Mouse (Mus musculus) Patski (cell line): ENCODE measurements around the gene Wdr20. TPM values are rescaled to one million over a fixed set of nuclear protein-coding genes. Genes with fewer than 3 reads are reported as not detected.
A peak's percentile ranks its signal among the peaks of the same experiment; 100 is the strongest.

Source experiments
- ATAC-seq: fragments of 100-300 bp; one replicate; pipeline ENCODE4 v1.8.0; 2021
- CTCF ChIA-PET: fragments of 350-600 bp; sonication (Branson Sonifier 250); formaldehyde crosslinking; loops from one replicate; lab custom pipeline; 2022; ENCODE audit warnings: inconsistent platforms; lab: Charles Lee
- POLR2A ChIA-PET: fragments of 350-600 bp; sonication (Branson Sonifier 250); formaldehyde crosslinking; loops from one replicate; lab custom pipeline; 2022; ENCODE audit warnings: antibody characterized with exemption, inconsistent platforms; lab: Charles Lee
- DNase-seq: peaks from one replicate; pipeline ENCODE4 v3.0.0-alpha.2; 2011; ENCODE audit warnings: low read depth, low spot score
- H3K27me3 ChIP-seq: fragments of 371-371 bp; one replicate; pipeline ENCODE4 v1.5.1; 2021
- CTCF ChIP-seq: fragments of 100-300 bp; IDR thresholded peaks from one replicate; pipeline ENCODE4 v1.5.1; 2021
- in situ Hi-C: fragments of 300-500 bp; cut with MboI; formaldehyde crosslinking; loops from 3 replicates; pipeline ENCODE4 v1.11.1; 2018; ENCODE audit warnings: low pct_unique_long_range_greater_than_20kb, mixed read lengths
- polyA plus RNA-seq: library from polyadenylated mRNA; unstranded; gene quantifications from one replicate; pipeline ENCODE4 v1.2.3, GENCODE M21; 2021

The Wdr20 gene
- polyA plus RNA-seq, 1 experiment from 2014 or later: 30.2 TPM

DNA sequence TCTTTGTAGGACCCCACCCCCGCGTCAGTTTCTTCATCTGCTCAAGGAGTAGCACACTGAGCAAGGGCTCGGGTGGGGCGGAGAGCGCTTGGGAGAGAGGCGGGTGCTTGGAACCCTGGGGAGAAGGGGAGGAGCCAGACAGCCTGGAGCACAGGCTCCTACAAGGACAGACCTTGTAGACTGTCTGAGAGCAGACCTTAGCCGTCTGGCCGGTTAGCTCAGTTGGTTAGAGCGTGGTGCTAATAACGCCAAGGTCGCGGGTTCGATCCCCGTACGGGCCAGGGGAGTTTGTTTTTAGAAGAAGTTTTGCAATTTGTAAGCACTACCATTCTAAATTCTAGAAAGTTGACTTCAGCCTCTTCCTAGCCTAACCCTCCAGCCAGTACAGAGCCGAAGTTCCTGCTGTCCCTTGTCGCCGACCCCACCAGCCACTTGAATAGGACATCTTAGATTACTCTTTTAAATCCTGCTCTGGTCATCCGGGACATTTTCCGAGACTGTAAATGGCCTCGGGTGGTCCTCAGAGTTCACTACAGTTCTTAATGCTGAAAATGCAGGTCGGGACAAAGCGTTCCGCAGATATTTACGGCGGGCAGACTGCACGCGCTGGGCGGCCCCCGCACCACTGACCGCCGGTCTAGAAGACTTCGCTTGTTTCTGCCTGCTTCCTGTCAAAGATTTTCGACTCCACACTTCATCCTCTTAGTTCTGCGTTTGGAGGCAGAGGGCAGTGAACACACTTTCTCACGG, 107.6 kb downstream of the Wdr20 start:
- CTCF ChIA-PET: no interaction called here

GRCm38 (mm10) chr12:110846191-110846765, 108.5 kb downstream of the Wdr20 start:
- POLR2A ChIA-PET: no interaction called here
- TF ChIP-seq CTCF: no peak
- DNase-seq (no peak), ATAC-seq (no peak)
- CTCF ChIA-PET: no interaction called here
- in situ Hi-C loops: loop anchor here (10.0 kb wide), 3 partner anchors 111 to 401 kb away; partner anchors contain the start of genes 1700001K19Rik, Ppp2r5c and Wdr20
- H3K27me3 ChIP-seq: no peaks in the 10 kb centered on the region

More for the DNA sequence above, 107.6 kb downstream of the Wdr20 start:
- ATAC-seq: peak; percentile 72
- DNase-seq: peak; percentile 90
- TF ChIP-seq CTCF: no peak
- POLR2A ChIA-PET: interaction anchor here (1.2 kb wide), 1 partner anchor 36 kb away, joined by 3 read pairs; no protein-coding TSS in a partner anchor
- in situ Hi-C loops: loop anchor here (10.0 kb wide), 3 partner anchors 111 to 401 kb away; partner anchors contain the start of genes 1700001K19Rik, Ppp2r5c and Wdr20
- H3K27me3 ChIP-seq: no peaks in the 10 kb centered on the region

GRCm38 (mm10) chr12:110850010-110850928, 112.5 kb downstream of the Wdr20 start, which contains the start of gene Zfp839:
Gene Zfp839 (plus strand): TSS chr12:110850253.
- in situ Hi-C loops: no loop called here
- ChIA-PET CTCF (no interaction called here), POLR2A (interaction anchor here (0.6 kb wide), 1 partner anchor 107 kb away, joined by 3 read pairs; no protein-coding TSS in a partner anchor)
- no peak for TF ChIP-seq CTCF
- DNase-seq (no peak), ATAC-seq (peak; percentile 50)
- no peaks in the 10 kb centered on the region for H3K27me3 ChIP-seq

- in situ Hi-C loops: no loop called here
Measured at GRCm38 (mm10) chr12:110850929-110851256, 113.1 kb downstream of the Wdr20 start.

DNA sequence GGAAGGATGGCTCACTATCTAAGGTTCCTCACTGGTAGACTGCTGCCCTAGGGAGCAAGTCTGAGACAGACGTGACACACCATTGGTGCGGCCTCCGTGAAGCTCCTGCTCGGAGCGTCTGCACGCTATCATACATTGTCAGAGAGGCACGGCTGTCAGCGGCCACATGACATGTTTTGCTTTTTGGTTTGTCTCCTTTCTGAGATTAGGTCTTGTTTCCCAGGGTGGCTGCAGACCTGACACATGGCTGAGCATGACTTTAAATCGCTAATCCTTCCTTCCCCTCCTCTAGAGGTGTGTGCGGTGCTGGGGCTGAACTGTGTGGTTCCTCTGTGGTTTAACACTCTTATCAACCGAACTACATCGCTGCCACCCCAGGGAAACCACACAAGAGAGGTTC, 113.7 kb downstream of the Wdr20 start:
- no peak for TF ChIP-seq CTCF
- in situ Hi-C loops: no loop called here
- CTCF ChIA-PET: no interaction called here
- POLR2A ChIA-PET: interaction anchor here (1.2 kb wide), 1 partner anchor 14 kb away, joined by 3 read pairs; no protein-coding TSS in a partner anchor
- no peaks in the 10 kb centered on the region for H3K27me3 ChIP-seq
- ATAC-seq: no peak
- no peak for DNase-seq

More at GRCm38 (mm10) chr12:110850929-110851256, 113.1 kb downstream of the Wdr20 start:
- H3K27me3 ChIP-seq: no peaks in the 10 kb centered on the region
- CTCF ChIA-PET: no interaction called here
- ATAC-seq (no peak), DNase-seq (no peak)
- POLR2A ChIA-PET: interaction anchor here (0.6 to 1.2 kb wide), 2 partner anchors 15 to 107 kb away, joined by 3 read pairs; no protein-coding TSS in a partner anchor
- TF ChIP-seq CTCF: no peak

DNA sequence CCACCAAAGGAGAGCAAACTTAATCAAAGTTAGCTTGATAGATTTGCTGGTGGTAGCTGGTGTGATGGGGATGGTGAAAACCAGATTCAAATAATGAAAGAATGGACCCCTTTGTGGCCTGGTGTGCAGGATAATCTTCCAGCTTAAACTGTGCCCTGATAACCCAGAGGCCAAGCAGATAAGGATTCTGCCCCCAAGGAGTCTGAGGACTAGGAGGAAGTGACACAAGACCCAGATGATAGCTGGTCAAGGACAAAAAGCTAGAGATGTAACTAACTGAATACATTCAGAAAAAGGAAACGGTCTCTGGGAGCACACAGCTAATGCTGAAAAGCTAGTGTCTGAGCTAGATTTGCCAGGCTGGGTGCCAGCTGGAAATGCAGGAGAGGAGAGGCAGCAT, 114.2 kb downstream of the Wdr20 start:
- DNase-seq: no peak
- ChIA-PET POLR2A (interaction anchor here (1.2 kb wide), 1 partner anchor 14 kb away, joined by 3 read pairs; no protein-coding TSS in a partner anchor), CTCF (no interaction called here)
- in situ Hi-C loops: no loop called here
- no peak for TF ChIP-seq CTCF
- no peaks in the 10 kb centered on the region for H3K27me3 ChIP-seq
- no peak for ATAC-seq

Other genes starting within 250 kb of the Wdr20 start
- 188 TPM for gene Dync1h1, start 136.5 kb upstream of the Wdr20 start, polyA plus RNA-seq
- gene 1700001K19Rik, start 55.3 kb upstream of the Wdr20 start, polyA plus RNA-seq: 0.12 TPM
- gene Hsp90aa1, start 35.2 kb upstream of the Wdr20 start, polyA plus RNA-seq: 576 TPM
- gene Mok, start 103.0 kb downstream of the Wdr20 start, polyA plus RNA-seq: 16.2 TPM
- 7.6 TPM for gene Zfp839, start 112.3 kb downstream of the Wdr20 start, polyA plus RNA-seq
- 33.0 TPM for gene Cinp, start 151.2 kb downstream of the Wdr20 start, polyA plus RNA-seq
- 7.4 TPM for gene Tecpr2, start 151.3 kb downstream of the Wdr20 start, polyA plus RNA-seq
- 9.9 TPM for gene Ankrd9, start 241.1 kb downstream of the Wdr20 start, polyA plus RNA-seq